Mouse (Mus musculus) liver, postnatal 0 days (tissue): ENCODE results near the gene Rfx3.

Source experiments
- CTCF ChIP-seq: sonication (generic); IDR thresholded peaks from 2 replicates; pipeline ENCODE4 v1.5.1; 2016; ENCODE audit warnings: antibody characterized with exemption, low read depth
- EP300 ChIP-seq: IDR thresholded peaks from 2 replicates; pipeline ENCODE4 v1.6.1; 2016; ENCODE audit warnings: antibody characterized with exemption, low read depth, mild to moderate bottlenecking

DNA sequence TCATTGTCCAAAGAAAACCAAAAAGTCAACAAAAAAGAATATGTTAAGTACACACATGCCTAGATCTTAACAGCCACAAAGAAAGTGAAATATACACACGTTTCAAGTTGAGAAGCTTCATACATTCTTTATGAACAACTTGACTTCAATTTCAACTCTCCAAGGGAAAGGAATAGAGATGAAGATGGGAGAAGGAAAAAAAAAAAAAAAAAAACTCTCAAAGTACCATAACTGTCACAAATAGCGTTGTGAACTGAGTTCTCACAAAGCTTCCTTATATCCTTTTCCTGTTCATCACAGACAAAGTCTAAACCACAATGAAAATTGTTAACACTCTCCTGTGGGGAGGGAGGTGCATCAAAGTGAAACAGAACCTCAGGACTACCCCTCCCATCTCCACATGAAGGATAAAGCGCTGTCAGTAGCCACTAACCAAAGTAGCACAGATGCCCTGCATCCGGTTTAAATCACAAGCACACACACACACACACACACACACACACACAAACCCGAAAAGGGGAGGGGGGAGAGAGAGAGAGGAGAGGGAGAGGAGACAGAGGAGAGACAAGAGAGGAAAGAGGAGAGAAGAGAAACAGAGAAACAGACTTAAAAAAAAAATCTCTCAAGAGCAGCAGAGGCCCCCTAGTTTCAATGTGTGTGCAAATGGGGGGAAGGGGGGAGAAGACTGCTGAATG lies 1.2 kb downstream of the Rfx3 start:
- TF ChIP-seq CTCF (no peak), EP300 (no peak)
